Mouse (Mus musculus) limb, embryonic 13.5 days (tissue): Measurements from ENCODE around the gene Ptpn7. TPM values are rescaled to one million over a fixed set of nuclear protein-coding genes. Genes with fewer than 3 reads are reported as not detected.
"Not testable (repeated sequence)": the region's sequence is repeated elsewhere in the genome, so short reads cannot be mapped to it uniquely, and the experiment has no call there.

Experiments
- ATAC-seq: fragments of 200-750 bp; cut with Nextera tagmentation; 2 replicates; pipeline ENCODE4 v1.8.0; 2017; ENCODE audit warnings: low read depth, moderate number of reproducible peaks, moderate TSS enrichment; ENCODE audit not compliant: low FRiP score
- H3K27ac ChIP-seq: fragments of 300-500 bp; sonication (generic); 2 replicates; pipeline ENCODE4 v1.5.1; 2015; ENCODE audit warnings: inconsistent platforms, mild to moderate bottlenecking, moderate library complexity
- H3K27me3 ChIP-seq: fragments of 300-500 bp; sonication (generic); 2 replicates; pipeline ENCODE4 v1.6.1; 2015; ENCODE audit warnings: mild to moderate bottlenecking, inconsistent platforms
- H3K36me3 ChIP-seq: fragments of 300-500 bp; sonication (generic); 2 replicates; pipeline ENCODE4 v1.6.1; 2015; ENCODE audit warnings: inconsistent platforms, mild to moderate bottlenecking, moderate library complexity
- H3K4me1 ChIP-seq: fragments of 300-500 bp; sonication (generic); 2 replicates; pipeline ENCODE4 v1.6.1; 2015; ENCODE audit warnings: inconsistent platforms
- H3K4me2 ChIP-seq: fragments of 300-500 bp; sonication (generic); replicated peaks from 2 replicates; pipeline ENCODE4 v1.6.1; 2015; ENCODE audit warnings: inconsistent platforms, mild to moderate bottlenecking, moderate library complexity
- H3K4me3 ChIP-seq: fragments of 300-500 bp; sonication (generic); 2 replicates; pipeline ENCODE4 v1.5.1; 2015; ENCODE audit warnings: moderate library complexity, mild to moderate bottlenecking, inconsistent platforms
- H3K9ac ChIP-seq: fragments of 300-500 bp; sonication (generic); 2 replicates; pipeline ENCODE4 v1.6.1; 2015; ENCODE audit warnings: mild to moderate bottlenecking, inconsistent platforms
- H3K9me3 ChIP-seq: fragments of 300-500 bp; sonication (generic); 2 replicates; pipeline ENCODE4 v1.6.1; 2016; ENCODE audit warnings: inconsistent platforms
- WGBS: fragments of 180-500 bp; shearing (Covaris S2); methylation state at CpG from one replicate; pipeline ENCODE4 v1.1.7; 2015; 5-methylcytosine and 5-hydroxymethylcytosine counted together
- polyA plus RNA-seq: library from polyadenylated mRNA; unstranded; fragments of >200 nt; fragmentation: Nextera tagmentation; extraction: Ambion mirVana; gene quantifications from 2 replicates; pipeline ENCODE4 v1.2.1, GENCODE M21; 2015

Gene Ptpn7
- polyA plus RNA-seq, 1 experiment from 2014 or later = 2.3 TPM

DNA sequence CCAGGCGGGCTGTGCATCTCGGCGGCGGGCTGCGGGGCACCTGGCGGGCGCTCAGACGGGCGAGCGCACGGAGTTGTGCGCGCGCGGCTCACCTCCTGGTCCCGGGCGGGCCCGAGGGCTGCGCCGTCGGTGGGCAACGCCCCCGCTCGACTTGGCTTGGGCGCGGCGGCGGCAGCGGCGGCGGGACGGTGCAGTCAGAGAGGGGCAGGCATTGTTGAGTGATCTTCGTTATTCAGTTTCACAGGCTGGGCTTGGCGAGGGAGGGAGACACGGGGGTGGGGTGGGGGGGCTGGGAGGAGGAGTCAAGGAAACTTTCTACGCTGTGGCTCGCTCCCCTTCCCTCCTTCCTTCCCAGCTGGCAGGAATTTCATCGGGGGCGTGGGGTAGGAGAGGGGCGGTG lies 27.4 kb upstream of the Ptpn7 start, which contains the start of gene Lgr6:
Gene Lgr6, minus strand, starts transcription at position 153 of the 400 bp plus-strand sequence.
- Histone ChIP-seq H3K27me3 (peaks cover 79% of the 10 kb centered on the region), H3K4me1 (peaks cover 19% of the 10 kb centered on the region), H3K9ac (peak within 1 kb of the TSS; percentile 59), H3K4me3 (peak within 1 kb of the TSS; percentile 50), H3K4me2 (peak within 1 kb of the TSS; percentile 76), H3K27ac (no peak within 1 kb of the TSS), H3K9me3 (no peaks in the 10 kb centered on the region), H3K36me3 (no peaks in the 10 kb centered on the region)
- WGBS = under 1% methylated on average over 37 of the region's 40 CpGs
- peak; percentile 45; the same call in 1 of the 2 replicates for ATAC-seq

DNA sequence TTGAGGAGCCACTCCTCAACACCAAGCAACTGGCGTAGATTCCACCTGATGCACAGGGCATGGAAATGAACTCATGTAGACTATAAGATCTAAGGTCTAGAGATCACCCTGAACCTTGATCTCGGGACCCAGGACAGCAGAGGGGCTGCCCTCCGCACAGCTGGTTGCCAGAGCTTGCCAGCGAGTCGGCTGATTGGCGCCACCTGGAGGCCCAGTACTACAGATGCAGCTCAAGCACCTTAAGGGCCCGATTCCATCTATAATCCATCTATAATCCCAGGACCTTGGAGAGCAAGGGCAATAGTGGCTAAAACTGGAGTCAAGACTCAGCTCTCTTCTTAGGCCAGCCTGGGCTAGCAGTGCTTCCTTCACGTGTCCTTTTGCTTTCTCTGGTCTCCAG lies 26.5 kb upstream of the Ptpn7 start:
- peak overlapping the region; percentile 76 for H3K4me2 ChIP-seq
- H3K27me3 ChIP-seq = peaks cover 73% of the 10 kb centered on the region
- peaks cover 15% of the 10 kb centered on the region for H3K4me1 ChIP-seq
- H3K36me3 ChIP-seq = no peaks in the 10 kb centered on the region
- 0 out of 2 replicates have a peak overlapping the region, but pooled peaks have one; percentile 50 for H3K4me3 ChIP-seq
- no peak overlapping the region for H3K9ac ChIP-seq
- no peaks in the 10 kb centered on the region for H3K9me3 ChIP-seq
- H3K27ac ChIP-seq = no peak overlapping the region
- 1% methylated on average over 8 of the region's 8 CpGs for WGBS
- no peak for ATAC-seq

DNA sequence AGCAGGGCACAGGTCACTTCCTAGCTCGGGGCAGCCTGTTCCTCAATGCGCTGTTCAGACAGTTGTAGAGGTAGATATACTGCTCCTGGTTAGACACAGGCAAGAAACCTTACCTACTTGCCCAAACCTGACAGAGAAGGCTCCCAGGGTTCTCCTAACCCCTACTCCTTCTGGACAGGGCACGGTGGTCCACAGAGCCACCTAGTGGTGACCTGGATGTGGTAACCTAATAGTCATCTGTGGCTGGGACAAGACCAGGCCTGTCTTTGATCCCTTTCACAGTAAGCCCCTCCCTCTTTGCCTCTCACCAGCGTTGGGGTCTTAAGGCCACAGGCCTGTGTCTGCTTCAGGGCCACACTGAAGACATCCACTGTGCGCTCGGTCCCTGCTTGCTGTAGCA lies 23.9 kb upstream of the Ptpn7 start:
- peaks cover 15% of the 10 kb centered on the region for H3K4me1 ChIP-seq
- H3K9me3 ChIP-seq = no peaks in the 10 kb centered on the region
- H3K4me3 ChIP-seq = no peak overlapping the region
- H3K27me3 ChIP-seq = peaks cover 49% of the 10 kb centered on the region
- H3K27ac ChIP-seq = no peak overlapping the region
- no peak overlapping the region for H3K4me2 ChIP-seq
- 36% methylated on average over 6 of the region's 6 CpGs for WGBS
- no peaks in the 10 kb centered on the region for H3K36me3 ChIP-seq
- no peak overlapping the region for H3K9ac ChIP-seq
- no peak for ATAC-seq

DNA sequence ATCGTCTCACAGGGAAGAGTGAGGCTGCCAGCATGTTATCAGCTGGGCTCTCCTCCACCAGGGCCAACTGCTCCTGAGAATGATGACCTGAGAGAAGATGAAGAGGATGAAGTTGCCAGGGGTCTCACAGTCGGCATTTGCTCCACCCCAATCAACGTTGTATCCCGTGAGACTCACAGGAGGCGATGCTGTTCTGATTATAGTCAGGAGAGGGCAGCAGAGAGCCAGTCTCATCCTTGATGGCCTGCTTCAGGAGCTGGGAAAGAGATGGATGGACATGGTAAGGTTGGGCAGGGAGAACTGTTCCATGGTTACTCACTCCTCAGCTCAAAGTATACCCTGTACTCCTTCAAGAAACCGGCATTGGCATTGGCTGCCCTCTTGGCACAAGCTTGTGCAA lies 22.4 kb upstream of the Ptpn7 start:
- 21% methylated on average over 6 of the region's 6 CpGs for WGBS
- H3K27me3 ChIP-seq = peaks cover 35% of the 10 kb centered on the region

DNA sequence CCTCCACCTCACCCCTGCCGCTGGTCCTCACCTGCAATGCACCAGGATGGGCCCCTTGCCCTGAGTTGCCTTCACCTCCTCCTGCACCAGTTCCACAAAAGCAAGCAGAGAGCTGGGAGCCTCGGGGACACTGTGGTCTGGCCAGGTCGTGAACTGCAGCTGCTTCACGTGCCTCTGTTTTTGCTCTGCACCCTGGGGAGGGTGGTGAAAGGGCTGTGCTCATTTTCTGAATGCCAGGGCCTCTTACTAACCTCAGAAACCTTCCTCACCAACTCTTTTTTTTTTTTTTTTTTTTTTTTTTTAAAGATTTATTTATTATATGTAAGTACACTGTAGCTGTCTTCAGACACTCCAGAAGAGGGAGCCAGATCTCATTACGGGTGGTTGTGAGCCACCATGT lies 21.2 kb upstream of the Ptpn7 start:
- peaks cover 23% of the 10 kb centered on the region for H3K27me3 ChIP-seq
- H3K4me2 ChIP-seq, H3K36me3 ChIP-seq, H3K4me1 ChIP-seq, H3K9ac ChIP-seq, H3K27ac ChIP-seq, ATAC-seq, H3K4me3 ChIP-seq, H3K9me3 ChIP-seq: not testable (repeated sequence)
- WGBS = 57% methylated on average over 4 of the region's 5 CpGs

More for the DNA sequence above, 22.4 kb upstream of the Ptpn7 start:
- H3K4me2 ChIP-seq = no peak overlapping the region
- no peak overlapping the region for H3K27ac ChIP-seq
- H3K9ac ChIP-seq = no peak overlapping the region
- no peaks in the 10 kb centered on the region for H3K36me3 ChIP-seq
- peaks cover 9% of the 10 kb centered on the region; the same call in 1 of the 2 replicates for H3K4me1 ChIP-seq
- no peak for ATAC-seq
- H3K4me3 ChIP-seq = no peak overlapping the region
- H3K9me3 ChIP-seq = no peaks in the 10 kb centered on the region

DNA sequence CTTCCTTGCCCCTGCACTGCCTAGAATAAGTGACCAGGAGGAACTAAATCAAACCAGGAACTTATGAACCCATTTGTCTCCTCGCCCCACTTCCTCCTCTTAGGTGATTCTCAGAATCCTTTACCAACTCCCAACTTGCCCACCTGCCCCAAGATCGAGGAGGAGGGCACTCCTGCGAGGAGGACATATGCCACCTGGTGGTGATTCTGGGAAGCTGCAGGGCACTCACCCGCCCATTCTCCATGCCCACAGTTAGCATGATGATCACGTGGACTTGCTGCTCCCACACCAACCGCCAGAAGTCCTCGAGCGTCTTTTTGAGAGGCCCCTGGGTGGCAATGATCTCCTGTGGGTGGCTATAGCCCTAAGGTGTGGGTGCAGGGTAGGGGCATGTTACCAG lies 19.8 kb upstream of the Ptpn7 start:
- no peak for ATAC-seq
- Histone ChIP-seq H3K4me3 (no peak overlapping the region), H3K4me1 (no peaks in the 10 kb centered on the region), H3K9ac (no peak overlapping the region), H3K27ac (no peak overlapping the region), H3K4me2 (no peak overlapping the region), H3K36me3 (no peaks in the 10 kb centered on the region), H3K27me3 (peaks cover 9% of the 10 kb centered on the region), H3K9me3 (no peaks in the 10 kb centered on the region)
- 9% methylated on average over 8 of the region's 8 CpGs for WGBS

DNA sequence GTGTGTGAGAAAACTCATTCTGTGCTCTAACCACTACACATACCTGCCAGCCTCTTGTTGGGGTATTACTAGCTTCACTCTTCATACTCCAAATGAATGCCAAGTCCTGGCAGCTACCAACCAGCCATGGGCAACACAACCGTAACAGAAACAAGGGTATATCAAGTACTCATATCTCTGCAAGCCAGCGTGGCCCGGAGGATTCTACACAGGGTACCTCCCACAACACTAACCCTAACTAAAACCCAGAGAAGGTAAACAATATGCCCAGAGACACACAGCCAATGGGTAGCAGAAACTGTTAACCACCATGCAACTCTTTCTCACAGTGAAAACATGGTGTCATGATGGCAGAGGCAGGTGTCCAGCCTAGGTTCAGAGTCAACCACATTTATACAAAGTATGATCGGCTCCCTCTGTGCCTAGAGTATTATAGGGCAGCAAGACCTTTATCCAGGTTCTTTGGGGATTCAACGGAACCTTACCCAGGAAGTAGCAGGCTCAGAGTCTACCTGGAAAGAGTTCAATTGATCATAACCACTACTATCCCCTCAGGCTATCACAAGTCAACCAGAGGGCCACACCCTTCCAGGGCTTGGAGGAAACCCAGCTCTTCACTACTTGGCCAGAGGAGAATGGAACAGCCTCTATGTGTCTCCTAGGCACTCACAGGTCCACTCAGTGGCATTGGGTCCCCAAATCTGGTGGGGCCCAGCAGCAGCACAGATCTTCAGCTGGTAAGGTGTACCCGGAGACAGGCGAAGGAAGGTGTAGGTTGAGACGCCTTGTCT lies 7.7 kb upstream of the Ptpn7 start:
- H3K4me3 ChIP-seq = no peak overlapping the region
- no peaks in the 10 kb centered on the region for H3K36me3 ChIP-seq
- ATAC-seq = no peak
- no peaks in the 10 kb centered on the region for H3K9me3 ChIP-seq
- peaks cover 10% of the 10 kb centered on the region for H3K27me3 ChIP-seq
- WGBS = 90% methylated on average over 8 of the region's 8 CpGs
- H3K27ac ChIP-seq = no peak overlapping the region
- H3K9ac ChIP-seq = no peak overlapping the region
- peaks cover 40% of the 10 kb centered on the region for H3K4me1 ChIP-seq
- H3K4me2 ChIP-seq = no peak overlapping the region

DNA sequence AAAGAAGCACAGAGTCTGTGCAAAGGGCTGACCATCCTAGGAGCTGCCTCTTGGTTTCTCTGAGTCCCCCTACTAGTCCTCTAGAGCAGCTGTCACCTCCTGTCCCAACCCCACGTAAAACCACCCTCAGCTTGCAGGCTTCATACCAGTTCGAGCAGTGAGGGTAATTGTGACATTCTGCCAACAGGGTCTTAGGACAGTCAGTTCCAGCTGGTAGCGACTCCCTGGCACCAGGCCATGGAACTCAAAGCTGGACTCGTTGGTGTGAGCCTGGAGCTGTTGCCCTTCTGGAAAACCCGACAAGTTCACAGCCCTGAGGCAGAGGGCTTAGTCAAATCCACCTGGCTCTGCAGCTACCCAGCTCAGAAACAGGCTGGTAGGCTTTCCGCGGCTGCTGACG lies 6.5 kb upstream of the Ptpn7 start:
- WGBS = 37% methylated on average over 8 of the region's 8 CpGs

DNA sequence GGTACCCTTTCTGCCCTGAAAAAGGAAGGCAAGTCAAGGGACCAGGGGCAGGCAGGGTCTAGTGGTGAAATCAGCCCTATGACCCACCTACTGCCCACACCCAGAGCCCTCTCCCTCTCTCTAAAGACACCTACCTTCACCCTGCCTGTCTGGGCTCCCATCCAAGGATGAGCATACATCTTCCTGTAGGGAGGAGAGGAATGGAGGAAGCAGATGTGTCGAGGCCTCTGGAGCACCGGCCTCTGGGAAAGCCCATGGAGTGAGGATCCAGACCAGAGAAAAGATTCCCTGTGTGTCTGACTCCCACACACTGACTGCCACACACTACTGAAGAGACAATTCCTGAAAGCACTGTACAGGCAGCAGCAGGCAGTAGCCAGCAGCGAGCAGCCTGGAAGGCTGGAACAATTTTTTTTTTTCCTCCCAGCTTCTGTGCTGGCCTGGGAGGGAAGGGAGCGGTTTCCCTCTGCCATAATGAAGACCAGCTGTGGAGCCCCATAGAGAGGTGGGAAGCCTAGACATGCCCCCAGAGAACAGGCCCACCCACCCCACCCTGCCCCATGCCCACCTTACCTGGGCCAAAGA lies 6.0 kb upstream of the Ptpn7 start:
- peak; percentile 25; the same call in 1 of the 2 replicates for ATAC-seq
- peaks cover 14% of the 10 kb centered on the region for H3K27me3 ChIP-seq
- WGBS = 16% methylated on average over 4 of the region's 4 CpGs
- H3K9ac ChIP-seq = peak overlapping the region; percentile 48
- no peak overlapping the region for H3K4me3 ChIP-seq
- no peaks in the 10 kb centered on the region for H3K36me3 ChIP-seq
- H3K9me3 ChIP-seq = no peaks in the 10 kb centered on the region
- H3K4me1 ChIP-seq = peaks cover 48% of the 10 kb centered on the region
- peak overlapping the region; percentile 72 for H3K27ac ChIP-seq
- peak overlapping the region; percentile 37 for H3K4me2 ChIP-seq

More for the DNA sequence above, 6.5 kb upstream of the Ptpn7 start:
- Histone ChIP-seq H3K4me3 (no peak overlapping the region), H3K9ac (peak overlapping the region; percentile 48; the same call in 1 of the 2 replicates), H3K36me3 (no peaks in the 10 kb centered on the region), H3K27me3 (peaks cover 12% of the 10 kb centered on the region), H3K27ac (peak overlapping the region; percentile 72), H3K4me2 (peak overlapping the region; percentile 31), H3K9me3 (no peaks in the 10 kb centered on the region), H3K4me1 (peaks cover 43% of the 10 kb centered on the region)
- no peak for ATAC-seq

DNA sequence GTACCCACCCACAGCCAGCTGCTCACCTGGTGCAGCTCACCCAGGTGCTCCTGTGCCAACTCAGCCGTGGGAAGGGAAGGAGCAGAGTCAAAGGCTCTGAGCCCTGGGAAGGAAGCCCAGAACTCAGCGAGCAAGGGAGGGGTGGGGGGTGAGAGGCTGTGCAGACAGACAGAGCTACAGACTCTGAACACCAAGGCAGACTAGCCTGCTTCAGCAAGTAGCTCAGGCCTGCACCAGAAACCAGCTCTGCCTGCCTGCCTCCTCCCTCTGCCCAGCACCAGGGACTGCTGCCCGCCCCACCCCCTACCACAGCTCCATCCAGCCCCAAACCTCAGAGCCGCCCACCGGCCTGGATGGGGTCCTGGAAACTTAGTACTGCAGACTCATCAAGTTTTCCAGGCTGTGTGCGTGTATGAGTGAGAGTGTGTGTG lies 4.5 kb upstream of the Ptpn7 start:
- Histone ChIP-seq H3K9ac (peak overlapping the region; percentile 2; the same call in 1 of the 2 replicates), H3K4me3 (no peak overlapping the region), H3K27me3 (peaks cover 14% of the 10 kb centered on the region), H3K4me2 (peak overlapping the region; percentile 37; the same call in 1 of the 2 replicates), H3K4me1 (peaks cover 51% of the 10 kb centered on the region), H3K27ac (peak overlapping the region; percentile 72), H3K36me3 (no peaks in the 10 kb centered on the region), H3K9me3 (no peaks in the 10 kb centered on the region)
- 39% methylated on average over 6 of the region's 6 CpGs for WGBS
- ATAC-seq = peak; percentile 82

DNA sequence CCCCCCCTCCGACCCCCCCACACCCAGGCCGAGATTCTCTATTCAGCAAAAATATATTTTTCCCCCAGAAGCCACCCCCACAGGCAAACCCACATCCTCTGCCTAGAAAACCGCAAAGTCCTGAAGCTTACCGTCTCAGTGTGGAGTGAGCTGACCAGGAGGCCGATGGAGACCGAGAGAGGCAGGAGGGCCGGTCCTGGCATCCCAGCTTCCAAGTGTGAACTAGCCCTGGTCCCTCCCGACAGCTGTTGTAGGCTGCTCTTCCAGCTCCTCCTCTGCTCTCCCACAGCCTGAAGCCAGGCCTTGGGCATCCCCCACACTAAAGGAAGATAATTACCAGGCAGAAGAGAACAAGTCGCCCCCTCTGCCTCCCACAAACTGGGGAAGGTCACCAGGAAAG lies 3.5 kb upstream of the Ptpn7 start:
- WGBS = 28% methylated on average over 9 of the region's 9 CpGs
- Histone ChIP-seq H3K4me3 (no peak overlapping the region), H3K27ac (no peak overlapping the region), H3K9ac (no peak overlapping the region), H3K9me3 (no peaks in the 10 kb centered on the region), H3K27me3 (peaks cover 14% of the 10 kb centered on the region), H3K4me2 (no peak overlapping the region), H3K4me1 (peaks cover 51% of the 10 kb centered on the region), H3K36me3 (no peaks in the 10 kb centered on the region)
- ATAC-seq = no peak

DNA sequence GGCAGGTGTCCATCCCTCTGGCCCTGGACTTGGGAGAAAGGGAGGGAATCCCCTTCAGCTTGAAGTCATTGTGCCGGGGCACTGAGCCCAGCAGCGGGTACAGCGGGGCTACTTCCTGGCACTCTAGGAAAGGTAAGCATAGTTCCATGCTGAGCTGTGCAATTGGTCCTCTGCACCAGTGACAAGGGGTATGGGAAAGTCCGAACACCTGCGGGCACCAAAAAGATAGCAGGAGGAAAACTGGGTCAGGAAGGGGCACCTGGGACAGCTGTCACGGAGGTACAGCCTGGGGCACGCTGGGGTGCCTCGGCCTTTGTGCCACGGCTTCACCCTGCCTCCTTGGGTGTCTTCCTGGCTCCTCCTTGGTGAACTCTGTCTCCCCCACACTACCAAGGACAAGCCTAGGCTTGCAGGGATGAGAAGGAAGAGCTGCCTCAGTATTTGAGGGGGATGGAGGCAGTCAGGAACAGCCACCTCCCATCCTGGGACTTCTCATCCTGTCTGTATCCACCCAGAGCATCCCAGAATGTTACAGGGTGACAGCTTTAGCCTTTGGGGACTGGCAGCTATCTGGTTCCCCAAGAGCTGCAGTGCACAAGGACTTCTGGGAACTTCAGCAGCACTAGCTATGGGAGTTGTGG lies 2.8 kb upstream of the Ptpn7 start:
- H3K36me3 ChIP-seq = no peaks in the 10 kb centered on the region
- no peak overlapping the region for H3K27ac ChIP-seq
- 70% methylated on average over 9 of the region's 9 CpGs for WGBS

More for the DNA sequence above, 2.8 kb upstream of the Ptpn7 start:
- Histone ChIP-seq H3K27me3 (peaks cover 17% of the 10 kb centered on the region), H3K4me2 (no peak overlapping the region), H3K9ac (no peak overlapping the region), H3K4me3 (no peak overlapping the region), H3K4me1 (peaks cover 51% of the 10 kb centered on the region), H3K9me3 (no peaks in the 10 kb centered on the region)
- ATAC-seq = no peak
